Mouse (Mus musculus) neural tube, embryonic 10.5 days (tissue): Measurements from ENCODE around the gene Pde5a.

Experiments used
- DNase-seq: peaks from one replicate; pipeline ENCODE4 v3.0.0-alpha.2; 2017; ENCODE audit warnings: low spot score; ENCODE audit errors: extremely low spot score

The Pde5a gene

DNA sequence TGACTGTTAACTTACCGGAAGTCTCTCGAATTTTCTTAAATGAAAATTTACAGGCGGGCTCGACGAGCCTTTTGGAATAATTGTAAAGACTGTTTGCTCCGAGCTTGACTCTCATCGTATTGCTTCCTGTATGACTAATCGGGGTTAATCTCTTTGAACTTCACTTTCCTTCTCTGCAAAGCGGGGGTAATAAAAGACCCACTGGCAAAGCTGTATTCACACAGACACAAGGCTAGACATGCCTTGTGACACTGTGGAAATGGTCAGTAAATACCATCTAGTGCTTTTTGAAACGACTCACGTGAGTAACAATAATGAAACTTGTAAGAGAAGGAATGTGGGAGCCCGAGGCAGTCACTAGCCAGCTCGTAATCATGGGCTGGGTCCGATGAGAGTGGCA, 35.0 kb downstream of the Pde5a start:
- DNase-seq, result no peak

DNA sequence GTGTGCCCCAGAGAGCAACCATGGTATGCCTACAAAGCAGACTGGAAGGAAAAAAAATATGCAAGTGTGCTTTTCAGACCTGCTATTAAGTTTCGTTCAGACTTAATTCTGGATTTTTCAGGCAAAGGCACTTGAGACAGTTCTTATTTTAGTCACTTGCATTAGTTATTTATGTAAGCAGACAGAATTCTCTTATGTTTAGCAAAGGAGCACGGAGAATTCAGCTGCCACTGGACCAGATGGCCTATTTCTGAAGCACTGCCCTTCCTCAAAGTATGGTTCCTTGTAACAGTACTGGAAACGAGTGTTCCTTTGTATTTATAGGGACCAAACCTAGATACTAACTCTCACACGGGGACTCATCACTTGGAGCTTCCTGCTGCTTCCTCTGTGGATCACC, 38.2 kb downstream of the Pde5a start:
- no peak for DNase-seq

DNA sequence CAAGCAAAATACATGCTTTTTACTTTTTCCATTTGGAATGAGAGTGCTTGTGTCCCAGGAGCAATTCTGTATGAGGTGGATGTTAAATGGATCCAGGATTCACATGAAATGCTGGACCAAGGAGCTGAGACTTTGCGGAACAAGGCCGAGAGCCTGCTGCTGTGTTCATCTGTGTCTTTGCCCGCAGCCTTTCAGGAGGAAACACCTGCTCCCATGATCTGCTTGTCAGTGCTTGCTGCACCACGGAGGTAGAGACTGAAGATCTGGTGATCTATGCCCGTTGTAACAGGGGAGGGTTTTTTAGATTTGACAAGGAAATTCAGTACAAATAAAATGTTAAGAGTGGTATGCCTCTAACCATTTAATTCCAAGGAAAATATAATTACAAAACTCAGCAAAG, 39.1 kb downstream of the Pde5a start:
- no peak for DNase-seq

DNA sequence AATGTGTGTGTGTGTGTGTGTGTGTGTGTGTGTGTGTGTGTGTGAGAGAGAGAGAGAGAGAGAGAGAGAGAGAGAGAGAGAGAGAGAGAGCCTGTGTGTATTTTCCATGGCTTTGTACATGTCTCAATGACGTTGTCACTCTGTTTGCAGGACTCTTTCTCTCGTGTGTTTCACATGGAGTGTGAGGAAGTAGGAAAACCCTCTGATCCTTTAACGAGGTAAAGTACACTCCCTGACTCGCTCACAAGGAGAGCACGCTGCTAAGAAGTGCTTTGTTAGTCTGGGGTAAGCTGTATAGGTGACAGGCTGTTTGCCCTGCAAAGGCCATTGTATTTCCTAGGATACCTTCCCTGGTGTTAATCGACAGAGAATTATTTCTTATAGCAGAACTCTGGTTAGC, 52.7 kb downstream of the Pde5a start:
- no peak for DNase-seq

DNA sequence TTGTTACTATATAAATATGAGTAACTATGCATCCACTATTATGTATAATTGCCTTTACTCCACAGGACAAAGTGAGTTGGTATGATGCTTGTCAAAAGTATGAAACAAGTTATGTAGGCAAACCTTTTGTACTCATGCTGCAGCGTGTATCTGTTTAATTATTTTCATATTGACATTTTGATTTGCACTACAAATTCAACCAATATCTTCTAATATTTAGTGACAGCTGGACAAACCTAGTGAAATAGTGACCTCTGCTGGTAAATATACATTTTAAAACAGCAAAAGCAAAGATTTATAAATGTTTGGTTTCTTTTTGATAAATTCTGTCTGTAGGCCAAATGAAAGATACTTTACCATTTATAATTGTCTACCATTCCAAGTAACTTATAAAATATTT, 55.5 kb downstream of the Pde5a start:
- no peak for DNase-seq

DNA sequence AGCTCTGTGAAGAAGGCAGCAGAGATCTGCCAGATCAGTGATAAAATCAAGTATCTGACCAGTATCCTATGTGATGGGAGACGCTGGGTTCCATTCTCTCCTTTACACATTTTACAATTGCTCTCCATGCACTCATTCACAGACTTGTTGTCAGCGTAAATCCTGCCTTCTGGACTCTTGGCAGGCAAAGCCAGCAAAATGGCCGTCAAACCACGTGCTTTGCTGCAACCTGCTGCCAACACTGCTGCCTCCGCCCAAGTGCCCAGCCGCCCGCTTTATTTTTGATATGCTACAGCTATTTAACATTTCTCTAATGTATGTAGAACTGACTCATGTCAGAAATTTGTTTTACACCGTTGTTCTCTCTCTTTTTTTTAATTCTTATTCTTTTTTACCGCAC, 59.6 kb downstream of the Pde5a start:
- DNase-seq, result no peak

DNA sequence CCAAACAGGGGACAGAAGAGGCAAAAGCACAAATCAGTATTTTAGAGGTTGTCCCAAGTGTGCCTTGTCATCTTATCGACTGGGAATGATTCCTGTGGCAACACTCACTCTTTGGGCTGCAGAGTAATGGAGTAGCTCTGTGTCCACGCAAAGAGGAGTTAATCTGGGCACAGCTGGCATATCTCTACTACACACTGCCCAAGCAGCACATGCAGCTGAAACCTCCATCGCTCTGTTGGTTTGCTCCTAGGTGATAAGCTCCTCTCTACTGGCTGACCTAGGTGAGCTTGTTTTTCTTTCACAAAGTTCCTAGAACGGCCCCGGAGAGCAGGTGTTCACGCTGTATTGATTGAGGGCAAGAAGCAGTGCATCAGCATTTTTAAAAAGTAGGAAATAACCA, 60.8 kb downstream of the Pde5a start:
- DNase-seq, result no peak

DNA sequence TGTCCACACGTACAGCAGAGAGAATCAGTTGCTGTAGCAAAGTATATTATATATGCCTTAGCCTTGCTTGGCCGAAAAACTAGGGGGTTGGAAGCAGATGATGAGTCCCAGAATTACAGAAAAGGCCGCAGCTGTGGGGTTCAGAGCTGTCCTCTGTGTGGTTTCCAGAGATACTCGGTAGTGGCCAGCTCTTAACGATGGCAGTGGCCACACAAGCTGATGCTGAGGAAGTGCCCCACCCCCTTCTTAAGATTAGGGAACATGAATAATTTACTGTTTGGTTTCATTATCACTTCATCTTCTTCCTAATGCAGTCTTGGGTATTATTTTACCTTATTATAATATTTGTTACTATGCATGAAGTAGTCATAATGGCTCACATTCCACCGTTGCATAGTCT, 71.3 kb downstream of the Pde5a start:
- DNase-seq, result no peak

DNA sequence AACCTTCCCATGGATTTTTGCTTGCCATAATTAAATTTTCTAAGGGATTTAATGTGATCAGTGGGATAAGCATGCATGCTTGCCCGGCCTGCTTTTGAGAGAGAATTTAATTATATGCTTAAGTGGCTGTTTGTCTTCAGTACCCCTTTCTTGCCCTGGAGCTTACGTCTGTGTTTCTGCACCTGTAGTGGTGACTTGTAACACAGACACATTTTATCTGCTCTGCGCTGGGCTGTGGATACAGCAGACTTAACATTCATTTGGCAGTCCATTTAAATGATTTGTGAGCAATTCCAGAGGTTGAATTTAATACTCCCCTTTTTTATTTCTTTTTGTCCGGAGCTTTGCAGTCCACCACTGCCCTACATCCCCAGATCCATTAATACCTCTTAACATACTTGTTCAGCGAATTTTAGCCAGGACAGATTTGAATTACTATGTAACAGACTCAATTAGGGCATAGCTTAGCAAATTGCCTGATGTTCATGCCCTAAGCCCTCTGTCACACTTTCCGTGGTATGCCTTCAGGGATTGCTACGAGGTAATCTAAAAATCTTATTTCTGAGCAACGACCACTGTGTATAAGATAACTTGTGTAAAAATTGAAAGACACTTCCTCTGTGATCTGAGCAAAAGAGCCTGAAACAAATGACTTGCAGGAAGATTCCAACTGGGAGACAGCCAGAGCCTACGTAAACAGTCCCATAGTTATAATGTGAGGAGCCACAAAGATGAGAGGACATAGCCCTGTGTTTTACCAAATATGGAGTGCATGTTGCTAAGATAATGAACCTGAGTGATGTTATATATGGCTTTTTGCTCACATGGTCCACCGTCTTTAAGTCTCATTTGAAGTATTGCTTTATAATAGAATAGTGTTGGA, 72.0 kb downstream of the Pde5a start:
- no peak for DNase-seq

DNA sequence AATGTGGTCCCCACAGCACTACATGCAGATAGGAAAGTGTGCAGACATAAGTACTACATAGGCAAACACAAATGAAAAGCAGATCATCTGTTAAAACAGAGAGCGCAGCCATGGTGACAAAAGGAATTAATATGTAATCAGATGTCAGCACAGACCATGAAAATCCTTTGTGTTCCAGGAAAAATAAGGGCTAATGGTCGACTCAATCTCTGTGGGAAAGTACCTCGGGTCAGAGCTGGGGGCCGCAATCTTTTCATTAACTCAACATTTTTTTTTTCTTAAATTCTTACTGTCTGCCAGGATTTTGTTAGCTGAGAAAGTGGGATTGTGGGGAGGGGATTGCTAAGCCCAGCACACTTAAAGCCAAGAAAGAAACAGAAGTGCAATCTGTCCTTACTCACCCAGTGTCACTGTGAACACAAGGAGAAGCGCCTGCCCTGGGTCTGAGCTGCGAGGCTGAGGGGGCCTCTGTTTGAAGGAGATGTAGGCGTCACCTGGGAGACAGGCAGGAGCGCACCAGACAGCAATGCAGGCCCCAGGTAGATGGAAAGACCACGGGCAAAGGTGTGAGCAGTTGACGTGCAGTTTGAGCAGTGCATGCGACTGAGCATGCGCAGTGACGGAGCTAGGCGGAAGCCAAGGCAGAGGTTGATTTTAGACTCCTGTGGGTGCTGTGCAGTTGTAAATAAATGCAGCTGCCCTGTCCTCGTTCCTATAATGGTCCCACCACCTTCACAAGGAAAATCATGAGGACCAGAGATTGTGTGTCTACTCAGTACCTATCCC, 72.9 kb downstream of the Pde5a start:
- no peak for DNase-seq

DNA sequence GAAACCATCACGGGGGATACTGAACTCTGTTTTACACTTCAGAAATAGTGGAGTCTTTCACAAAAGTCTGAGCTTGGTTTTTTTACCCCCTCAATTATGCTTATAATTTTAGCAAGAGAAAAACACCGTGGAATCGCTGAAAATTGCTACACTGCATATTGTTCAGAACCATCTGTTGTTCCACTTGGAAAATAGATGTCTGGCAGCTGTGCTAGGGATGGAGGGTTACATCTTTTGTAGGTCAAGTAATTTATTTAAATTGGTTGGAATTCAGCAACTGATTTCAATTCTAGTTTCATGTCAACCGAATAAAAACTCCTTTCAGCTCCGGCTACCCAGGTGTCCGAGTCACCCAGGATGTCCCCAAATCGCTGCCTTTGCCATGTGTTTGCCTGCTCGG, 78.6 kb downstream of the Pde5a start:
- no peak for DNase-seq

DNA sequence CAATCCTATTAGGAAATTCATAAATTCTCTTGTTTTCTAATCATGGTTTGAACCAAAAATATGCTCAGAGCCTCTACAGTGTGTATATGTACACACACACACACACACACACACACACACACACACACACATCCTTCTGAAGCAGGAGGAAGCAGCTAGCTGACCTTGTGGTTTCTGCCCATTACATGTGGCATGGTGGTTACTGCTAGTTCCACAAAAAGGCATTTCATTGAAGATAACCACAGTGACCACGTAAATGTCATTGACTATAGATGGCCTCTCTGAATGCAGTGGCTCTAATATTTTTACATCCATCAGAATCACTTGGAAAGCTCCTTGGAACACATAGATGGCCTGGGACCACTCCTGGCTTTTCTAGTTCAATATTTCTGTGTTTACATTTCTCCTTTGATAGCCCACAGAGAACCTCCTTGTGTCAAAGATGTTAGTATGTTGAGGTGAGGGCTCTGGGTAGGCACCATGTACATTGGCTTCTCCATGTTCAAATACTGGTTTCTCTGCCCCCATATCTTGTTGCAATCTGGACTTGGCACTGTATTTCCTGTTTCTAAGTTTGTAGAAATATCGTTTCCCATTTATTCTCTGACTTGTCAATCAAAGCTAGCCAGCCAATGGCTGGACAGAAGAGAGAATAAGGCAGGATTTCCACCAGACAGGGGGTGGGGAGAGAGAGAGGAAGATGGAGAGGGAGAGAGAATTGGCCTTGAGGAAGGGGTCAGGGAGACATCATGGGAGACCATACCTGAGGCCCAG, 81.5 kb downstream of the Pde5a start:
- DNase-seq, result no peak

DNA sequence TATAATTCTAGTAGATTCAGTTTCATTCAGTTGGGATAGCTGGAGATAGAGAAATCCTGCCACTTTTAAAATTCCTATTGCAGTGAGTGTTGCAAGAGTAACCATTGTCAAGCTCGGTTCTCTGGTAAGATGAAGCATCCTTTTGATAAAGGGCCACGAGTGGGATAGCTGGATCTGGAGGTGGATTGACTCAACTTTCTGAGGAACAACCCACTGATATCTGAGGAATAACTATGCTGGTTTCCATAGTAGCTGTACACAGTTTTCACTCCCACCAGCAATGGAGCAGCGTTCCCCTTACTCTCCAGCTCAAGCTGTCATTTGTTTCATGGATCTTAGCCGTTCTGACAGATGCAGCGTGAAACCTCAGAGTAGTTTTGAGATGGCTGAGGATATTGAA, 82.2 kb downstream of the Pde5a start:
- no peak for DNase-seq

DNA sequence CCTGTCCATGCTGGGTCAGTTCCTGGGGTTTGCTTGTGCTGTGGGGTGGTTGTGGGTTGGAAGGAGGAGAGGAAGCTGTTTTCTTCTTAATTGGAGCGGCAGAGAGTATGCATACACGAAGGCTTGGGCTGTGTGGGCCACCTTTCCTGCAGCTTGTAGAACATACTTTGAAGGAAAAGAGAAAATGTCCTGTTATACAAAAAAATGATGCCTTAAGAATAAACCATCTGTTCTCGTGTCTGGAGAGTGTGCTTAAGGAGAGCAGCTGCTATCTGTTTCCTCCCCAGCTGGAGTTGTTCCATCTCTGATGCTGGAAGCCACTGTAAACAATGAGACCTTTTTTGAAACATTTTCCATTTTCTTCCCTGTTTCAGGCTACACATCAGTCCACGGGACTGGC, 85.8 kb downstream of the Pde5a start:
- DNase-seq, result no peak

DNA sequence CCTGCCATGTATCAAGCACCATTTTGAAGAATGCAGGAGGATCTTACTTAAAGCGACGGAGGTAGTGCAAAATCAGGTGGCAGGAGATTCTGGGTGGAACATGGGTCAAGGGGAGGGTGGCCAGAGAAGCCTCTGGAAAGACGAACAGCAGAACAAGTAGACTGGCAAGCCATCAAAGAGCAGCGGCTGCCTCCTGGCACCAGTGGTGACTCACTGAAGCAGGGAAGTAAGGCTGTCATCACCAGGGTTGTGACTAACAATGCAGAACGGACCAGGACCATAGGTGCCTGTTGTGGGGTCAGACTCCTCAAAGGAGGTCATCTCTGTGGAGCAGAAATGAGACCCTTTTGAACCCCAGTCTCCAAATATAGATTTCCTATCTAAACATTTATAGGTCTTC, 89.5 kb downstream of the Pde5a start:
- DNase-seq, result no peak

DNA sequence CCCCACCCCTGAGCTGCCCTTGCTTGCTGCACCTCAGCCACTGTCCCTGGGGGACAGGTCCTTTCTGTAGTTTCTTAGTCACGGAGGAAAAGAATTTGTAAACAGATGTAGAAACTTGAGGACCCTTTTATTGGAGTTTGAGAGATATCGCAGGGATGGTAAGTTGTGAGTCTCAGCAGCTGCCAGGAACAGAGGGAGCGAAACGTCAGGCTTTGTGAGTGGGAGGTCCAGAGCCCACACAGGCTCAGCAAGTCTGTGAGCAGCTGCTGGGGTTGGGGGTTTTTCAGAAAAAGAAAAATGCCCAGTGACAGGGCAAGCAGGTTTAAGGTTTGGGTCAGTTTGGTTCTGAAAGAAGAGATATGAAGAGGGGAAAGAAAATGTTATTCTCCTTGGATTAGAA, 92.0 kb downstream of the Pde5a start:
- DNase-seq, result no peak

DNA sequence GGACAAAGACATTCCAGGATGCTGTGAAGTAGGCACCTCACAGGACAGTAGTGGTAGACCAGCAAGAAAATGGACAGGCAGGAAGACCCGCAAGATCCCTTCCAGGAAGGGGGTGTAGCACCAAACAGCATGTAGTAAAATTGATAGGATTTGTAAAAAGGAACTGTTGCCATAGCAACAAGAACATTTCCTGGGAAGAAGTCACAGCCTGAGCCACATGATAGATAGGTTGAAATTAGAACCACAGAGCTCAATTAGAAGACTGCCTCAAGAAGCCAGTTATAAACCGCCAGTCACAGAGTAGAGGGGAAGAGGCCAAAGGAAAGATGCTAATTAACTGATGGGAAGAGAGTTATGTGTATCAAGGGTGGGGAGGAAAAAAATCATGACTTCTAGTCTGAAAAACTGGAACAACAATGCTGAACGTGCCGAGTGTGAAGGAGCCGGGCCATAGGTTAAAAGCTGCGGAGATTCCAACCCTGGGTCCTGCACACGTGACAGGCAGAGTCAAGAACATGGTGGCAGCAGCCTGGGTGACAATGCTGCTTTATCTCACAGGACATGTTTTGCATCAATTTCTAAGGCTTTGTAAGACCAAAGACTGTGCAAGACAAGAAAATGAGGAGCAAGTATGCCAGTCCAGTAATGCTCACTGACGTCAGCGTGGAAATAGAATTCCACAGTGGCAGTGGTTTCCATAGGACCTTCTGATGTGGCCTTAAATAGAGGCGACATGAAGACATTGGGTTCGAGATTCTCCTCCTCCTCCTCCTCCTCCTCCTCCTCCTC, 99.7 kb downstream of the Pde5a start:
- DNase-seq, result no peak

DNA sequence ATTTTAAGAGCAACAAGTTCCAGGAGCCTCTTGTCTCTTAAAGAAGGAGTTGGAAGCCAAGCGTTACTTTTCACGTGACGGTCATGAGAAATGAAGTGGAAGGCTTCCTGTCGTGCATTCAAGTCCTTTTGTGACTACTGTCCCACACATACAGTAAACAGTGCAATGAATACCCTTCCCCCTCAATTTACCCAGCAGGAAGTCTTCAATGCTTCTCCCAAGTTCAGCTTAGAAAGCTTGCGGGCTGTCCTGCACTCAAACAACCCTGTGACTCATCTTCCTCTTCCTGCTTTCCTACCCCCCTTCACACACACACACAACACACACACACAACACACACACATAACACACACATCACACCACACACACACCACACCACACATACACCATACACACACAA, 105.8 kb downstream of the Pde5a start:
- DNase-seq, result no peak

DNA sequence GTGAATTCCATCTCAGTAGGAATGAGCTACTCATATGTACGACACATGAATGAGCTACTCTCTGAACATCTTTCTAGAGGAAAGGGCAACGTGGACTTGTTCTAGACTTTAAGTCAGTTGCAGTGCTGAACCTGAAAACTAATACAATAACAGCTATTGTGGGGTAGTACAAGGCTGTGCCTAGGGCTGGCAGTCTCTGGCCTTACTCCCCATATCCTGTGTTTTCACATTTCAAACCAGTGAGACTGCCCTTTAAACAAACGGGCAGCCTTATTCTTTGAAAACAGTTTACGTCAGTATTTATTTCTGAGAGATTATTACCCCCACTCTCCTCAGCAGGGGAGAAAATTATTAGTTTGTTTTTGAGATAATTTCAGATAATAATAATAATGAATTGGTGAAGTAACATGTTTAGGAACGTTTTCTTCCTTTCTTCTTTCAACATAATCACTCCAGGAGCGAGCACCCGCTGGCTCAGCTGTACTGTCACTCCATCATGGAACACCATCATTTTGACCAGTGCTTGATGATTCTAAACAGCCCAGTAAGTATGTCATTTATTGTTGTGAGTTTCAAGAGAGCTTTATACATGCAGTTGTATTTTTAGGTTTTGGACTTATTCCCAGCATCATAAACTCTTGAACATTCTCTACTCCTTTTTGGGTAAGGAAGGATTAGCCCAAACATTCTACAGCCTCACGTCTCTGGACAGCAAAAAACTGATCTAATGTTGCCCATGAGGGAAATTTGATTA, 106.5 kb downstream of the Pde5a start:
- no peak for DNase-seq

DNA sequence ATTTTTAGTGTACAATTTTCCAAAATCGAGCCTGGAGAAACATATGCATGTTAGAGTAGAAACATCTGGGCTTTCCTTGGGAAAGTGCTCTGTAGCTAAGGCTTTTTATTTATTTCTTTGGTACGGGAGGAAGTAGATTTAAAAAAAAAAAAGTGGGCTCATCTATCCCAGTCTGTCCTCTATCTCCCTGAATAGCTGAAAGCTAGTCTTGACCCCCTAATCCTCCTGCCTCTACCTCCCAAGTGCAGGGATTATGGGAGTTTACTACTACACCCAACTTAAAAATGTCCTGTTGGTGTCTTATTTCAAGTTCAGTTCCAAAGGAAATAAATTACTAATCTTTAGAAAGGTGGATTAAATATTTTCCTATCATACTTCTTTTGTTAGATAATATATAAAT, 108.9 kb downstream of the Pde5a start:
- DNase-seq, result no peak
